Comparison of ENCODE assay signal across 8 mouse cellular contexts in genomic region chr1:34891559-34892289, GRCm38 (mm10). TPM values are rescaled to one million over a fixed set of nuclear protein-coding genes. Genes with fewer than 3 reads are reported as not detected.
DNase-seq lines count a peak whose midpoint lies in the region; ATAC-seq and TF ChIP-seq lines count a peak whose summit lies in the region.

No protein-coding gene starts in this region.

- H3K9ac ChIP-seq in embryonic facial prominence, embryonic 11.5 days (replicated peaks; ENCODE audit: low read length) = no peak overlapping the region
- no peak overlapping the region for H3K9ac ChIP-seq in hindbrain, embryonic 13.5 days
- no peak overlapping the region for H3K9ac ChIP-seq in midbrain, postnatal 0 days (replicated peaks; ENCODE audit: low read length, poor library complexity, severe bottlenecking)

- no peaks in the 10 kb centered on the region for H3K27me3 ChIP-seq in embryonic facial prominence, embryonic 11.5 days (ENCODE audit: control insufficient read depth, insufficient read depth, low read length)
- H3K27me3 ChIP-seq in hindbrain, embryonic 13.5 days = 0 out of 2 replicates have a peak, but pooled peaks cover 4% of the 10 kb centered on the region
- H3K27me3 ChIP-seq in midbrain, postnatal 0 days (ENCODE audit: insufficient read depth, low read length) = no peaks in the 10 kb centered on the region

- H3K9me3 ChIP-seq in embryonic facial prominence, embryonic 11.5 days (replicated peaks; ENCODE audit: control insufficient read depth, low read length) = no peaks in the 10 kb centered on the region
- no peaks in the 10 kb centered on the region for H3K9me3 ChIP-seq in hindbrain, embryonic 13.5 days
- H3K9me3 ChIP-seq in midbrain, postnatal 0 days (ENCODE audit: low read length) = no peaks in the 10 kb centered on the region

- H3K4me1 ChIP-seq in embryonic facial prominence, embryonic 11.5 days (ENCODE audit: control insufficient read depth, insufficient read depth, low read length) = no peaks in the 10 kb centered on the region
- H3K4me1 ChIP-seq in hindbrain, embryonic 13.5 days (replicated peaks) = peaks cover 6% of the 10 kb centered on the region; the same call in 1 of the 2 replicates
- no peaks in the 10 kb centered on the region; the same call in 1 of the 2 replicates for H3K4me1 ChIP-seq in midbrain, postnatal 0 days (ENCODE audit: insufficient read depth, low read length)

- WGBS in embryonic facial prominence, embryonic 11.5 days = 59% methylated on average over 14 of the region's 14 CpGs
- 60% methylated on average over 14 of the region's 14 CpGs for WGBS in hindbrain, embryonic 13.5 days
- WGBS in midbrain, postnatal 0 days = 57% methylated on average over 14 of the region's 14 CpGs

- TF ChIP-seq CTCF in midbrain, postnatal 0 days (IDR thresholded peaks at IDR 0.05) = peak; percentile 92

- no peaks in the 10 kb centered on the region for H3K36me3 ChIP-seq in embryonic facial prominence, embryonic 11.5 days (replicated peaks; ENCODE audit: control insufficient read depth, insufficient read depth, low read depth, low read length)
- no peaks in the 10 kb centered on the region for H3K36me3 ChIP-seq in hindbrain, embryonic 13.5 days
- no peaks in the 10 kb centered on the region for H3K36me3 ChIP-seq in midbrain, postnatal 0 days (ENCODE audit: insufficient read depth, low read length)

- intact Hi-C loops in left cerebral cortex, postnatal 10 days (cut with DNase I) = loop anchor here (5.0 to 10.0 kb wide), 5 partner anchors 493 to 1363 kb away; partner anchors contain the start of gene Hs6st1

- H3K27ac ChIP-seq in embryonic facial prominence, embryonic 11.5 days (replicated peaks; ENCODE audit: low read depth, low read length) = no peak overlapping the region
- no peak overlapping the region for H3K27ac ChIP-seq in hindbrain, embryonic 13.5 days
- H3K27ac ChIP-seq in midbrain, postnatal 0 days (ENCODE audit: low read depth, low read length) = no peak overlapping the region

- DNase-seq in adrenal gland, postnatal 14 days = peak; percentile 50
- DNase-seq in adrenal gland, adult 8-10 months = no peak
- peak; percentile 34 for DNase-seq in ZHBTc4 (ENCODE audit: low read depth, low spot score)
- DNase-seq in embryonic facial prominence, embryonic 11.5 days (ENCODE audit: low spot score) = peak; percentile 61
- DNase-seq in left cerebral cortex, postnatal 10 days (ENCODE audit: extremely low spot score in 1 of 2, low spot score in 2 of 2) = peak; percentile 62 to 77
- peak; percentile 83 for DNase-seq in midbrain, postnatal 0 days (ENCODE audit: low spot score)
- no peak for DNase-seq in spleen, postnatal 14 days (ENCODE audit: low spot score in 2 of 2)

- no peak for ATAC-seq in embryonic facial prominence, embryonic 11.5 days (replicated peaks; ENCODE audit: insufficient number of reproducible peaks, low FRiP score, low TSS enrichment, low read depth)
- ATAC-seq in hindbrain, embryonic 13.5 days (ENCODE audit: low FRiP score) = peak; percentile 87
- peak; percentile 82 for ATAC-seq in midbrain, postnatal 0 days (ENCODE audit: low FRiP score)

- no peak overlapping the region for H3K4me2 ChIP-seq in embryonic facial prominence, embryonic 11.5 days (ENCODE audit: low read depth, low read length)
- no peak overlapping the region for H3K4me2 ChIP-seq in hindbrain, embryonic 13.5 days
- no peak overlapping the region for H3K4me2 ChIP-seq in midbrain, postnatal 0 days (ENCODE audit: low read depth, low read length, poor library complexity, severe bottlenecking)

- no peak overlapping the region for H3K4me3 ChIP-seq in embryonic facial prominence, embryonic 11.5 days (ENCODE audit: low read depth, low read length)
- no peak overlapping the region for H3K4me3 ChIP-seq in hindbrain, embryonic 13.5 days
- no peak overlapping the region for H3K4me3 ChIP-seq in midbrain, postnatal 0 days (ENCODE audit: low read depth, low read length)

RNA-seq across cellular contexts. Expression of gene Plekhb2, which starts 41.9 kb away (rescaled TPM):
- total RNA-seq in adrenal gland, postnatal 14 days (2021) = 84.8 and 96.7 TPM in 2 replicates
- 100 to 1,000 TPM; 196 to 281 (median 226) TPM for total RNA-seq in adrenal gland, adult 8-10 months (2022)
- 24.7 and 25.6 TPM in 2 replicates for polyA plus RNA-seq in embryonic facial prominence, embryonic 11.5 days (2014; fragmentation: Nextera tagmentation; extraction: Ambion mirVana)
- polyA plus RNA-seq in hindbrain, embryonic 13.5 days (2015; fragmentation: Nextera tagmentation; extraction: Ambion mirVana) = 68.7 and 71.8 TPM in 2 replicates
- total RNA-seq in left cerebral cortex, postnatal 10 days (2021) = 100 to 1,000 TPM; 224 to 237 TPM
- 83.3 and 97.3 TPM in 2 replicates for total RNA-seq in midbrain, postnatal 0 days (2014; rRNA removed)
- polyA plus RNA-seq in midbrain, postnatal 0 days (2015; fragmentation: Nextera tagmentation; extraction: Ambion mirVana) = 85.1 and 93.1 TPM in 2 replicates

RNA-seq across cellular contexts. Expression of gene Fam168b, which starts 48.9 kb away (rescaled TPM):
- 131 and 133 TPM in 2 replicates for total RNA-seq in adrenal gland, postnatal 14 days (2021)
- total RNA-seq in adrenal gland, adult 8-10 months (2022) = 100 to 1,000 TPM; 117 to 144 (median 125) TPM
- polyA plus RNA-seq in embryonic facial prominence, embryonic 11.5 days (2014; fragmentation: Nextera tagmentation; extraction: Ambion mirVana) = 92.8 and 94.8 TPM in 2 replicates
- polyA plus RNA-seq in hindbrain, embryonic 13.5 days (2015; fragmentation: Nextera tagmentation; extraction: Ambion mirVana) = 124 and 127 TPM in 2 replicates
- total RNA-seq in left cerebral cortex, postnatal 10 days (2021) = 100 to 1,000 TPM; 227 to 237 TPM
- total RNA-seq in midbrain, postnatal 0 days (2014; rRNA removed) = 319 and 542 TPM in 2 replicates
- polyA plus RNA-seq in midbrain, postnatal 0 days (2015; fragmentation: Nextera tagmentation; extraction: Ambion mirVana) = 94.3 and 95.9 TPM in 2 replicates

Comparison
In these comparisons a context has a peak if more than half of its experiments do, and no peak if none do; other contexts are left out.
1. DNase-seq: peak in adrenal gland, postnatal 14 days (single experiment), ZHBTc4 (single experiment), embryonic facial prominence, embryonic 11.5 days (single experiment), left cerebral cortex, postnatal 10 days (2 of 2) and midbrain, postnatal 0 days (single experiment); none in adrenal gland, adult 8-10 months (single experiment) and spleen, postnatal 14 days (0 of 2).